Mouse (Mus musculus) lung, adult 2 months (tissue): ENCODE data around the gene Pde2a.

Experiments
- CTCF ChIP-seq: fragments of 200-500 bp; IDR thresholded peaks from 2 replicates; pipeline ENCODE4 v1.5.1; 2011; ENCODE audit warnings: mild to moderate bottlenecking, low read length, control low read depth; ENCODE audit not compliant: insufficient read depth
- POLR2A ChIP-seq: fragments of 200-500 bp; IDR thresholded peaks from 2 replicates; pipeline ENCODE4 v1.6.1; 2011; ENCODE audit warnings: low read depth, mild to moderate bottlenecking, control low read depth, low read length, borderline replicate concordance; ENCODE audit errors: extremely low read depth

- TF ChIP-seq POLR2A (no peak), CTCF (no peak)
Measured at GRCm38 (mm10) chr7:101481872-101482498, 60.5 kb downstream of the Pde2a start.
